Mouse (Mus musculus) midbrain, embryonic 16.5 days (tissue): Measurements from ENCODE around the gene Olfr97. TPM values are rescaled to one million over a fixed set of nuclear protein-coding genes. Genes with fewer than 3 reads are reported as not detected.

ENCODE experiments used
- ATAC-seq: fragments of 200-750 bp; cut with Nextera tagmentation; 2 replicates; pipeline ENCODE4 v1.8.0; 2017; ENCODE audit warnings: moderate TSS enrichment
- H3K27ac ChIP-seq: fragments of 300-500 bp; sonication (generic); 2 replicates; pipeline ENCODE4 v1.5.1; 2014; ENCODE audit warnings: mild to moderate bottlenecking, low read length, mixed read lengths
- H3K27me3 ChIP-seq: fragments of 300-500 bp; sonication (generic); 2 replicates; pipeline ENCODE4 v1.6.1; 2014; ENCODE audit warnings: low read depth, low read length, mixed read lengths; ENCODE audit not compliant: control insufficient read depth, insufficient read depth
- H3K36me3 ChIP-seq: fragments of 300-500 bp; sonication (generic); 2 replicates; pipeline ENCODE4 v1.6.1; 2014; ENCODE audit warnings: mild to moderate bottlenecking, low read length, moderate library complexity, mixed read lengths; ENCODE audit not compliant: control insufficient read depth, insufficient read depth
- H3K4me1 ChIP-seq: fragments of 300-500 bp; sonication (generic); 2 replicates; pipeline ENCODE4 v1.6.1; 2014; ENCODE audit warnings: mild to moderate bottlenecking, low read length, mixed read lengths; ENCODE audit not compliant: control insufficient read depth, insufficient read depth
- H3K4me2 ChIP-seq: fragments of 300-500 bp; sonication (generic); 2 replicates; pipeline ENCODE4 v1.6.1; 2014; ENCODE audit warnings: mild to moderate bottlenecking, low read length, mixed read lengths
- H3K4me3 ChIP-seq: fragments of 300-500 bp; sonication (generic); 2 replicates; pipeline ENCODE4 v1.5.1; 2014; ENCODE audit warnings: low read depth, mild to moderate bottlenecking, low read length, moderate library complexity, mixed read lengths
- H3K9ac ChIP-seq: fragments of 300-500 bp; sonication (generic); 2 replicates; pipeline ENCODE4 v1.6.1; 2014; ENCODE audit warnings: low read depth, low read length, mixed read lengths
- H3K9me3 ChIP-seq: fragments of 300-500 bp; sonication (generic); replicated peaks from 2 replicates; pipeline ENCODE4 v1.6.1; 2014; ENCODE audit warnings: mild to moderate bottlenecking, low read length, mixed read lengths; ENCODE audit not compliant: control insufficient read depth, poor library complexity, severe bottlenecking
- WGBS: fragments of 180-500 bp; shearing (Covaris S2); extraction: QIAGEN DNeasy Blood & Tissue Kit; methylation state at CpG from one replicate; pipeline ENCODE4 v1.1.7; 2014; 5-methylcytosine and 5-hydroxymethylcytosine counted together
- polyA plus RNA-seq: library from polyadenylated mRNA; unstranded; fragments of >200 nt; fragmentation: Nextera tagmentation; extraction: Ambion mirVana; gene quantifications from 2 replicates; pipeline ENCODE4 v1.2.1, GENCODE M21; 2015

Olfr97 gene
- polyA plus RNA-seq, 1 experiment from 2014 or later: not detected

GRCm38 (mm10) chr17:37203206-37203916 is 33.8 kb downstream of the Olfr97 start:
- H3K36me3 ChIP-seq: no peaks in the 10 kb centered on the region
- H3K27me3 ChIP-seq: peaks cover under 1% of the 10 kb centered on the region; the same call in 1 of the 2 replicates
- H3K9ac ChIP-seq: no peak overlapping the region
- under 1% methylated on average over 4 of the region's 4 CpGs for WGBS
- ATAC-seq: peak; percentile 88
- H3K27ac ChIP-seq: no peak overlapping the region
- H3K9me3 ChIP-seq: no peaks in the 10 kb centered on the region
- no peak overlapping the region for H3K4me3 ChIP-seq
- no peak overlapping the region for H3K4me2 ChIP-seq
- no peaks in the 10 kb centered on the region for H3K4me1 ChIP-seq

- H3K27ac ChIP-seq: no peak within 1 kb of the TSS
- peaks cover 3% of the 10 kb centered on the region; the same call in 1 of the 2 replicates for H3K27me3 ChIP-seq
- no peak for ATAC-seq
- 81% methylated on average over 2 of the region's 2 CpGs for WGBS
- H3K4me2 ChIP-seq: no peak within 1 kb of the TSS
- no peaks in the 10 kb centered on the region for H3K9me3 ChIP-seq
- H3K4me1 ChIP-seq: peaks cover 14% of the 10 kb centered on the region
- no peak within 1 kb of the TSS for H3K4me3 ChIP-seq
- H3K36me3 ChIP-seq: no peaks in the 10 kb centered on the region
- no peak within 1 kb of the TSS for H3K9ac ChIP-seq
Measured at GRCm38 (mm10) chr17:37200894-37201293, 36.2 kb downstream of the Olfr97 start, which contains the start of gene Olfr94. TSS of gene Olfr94 (minus strand) at chr17:37200994.

- Histone ChIP-seq H3K27me3 (peaks cover 3% of the 10 kb centered on the region; the same call in 1 of the 2 replicates), H3K4me3 (peak overlapping the region; percentile 72), H3K27ac (peak overlapping the region; percentile 84), H3K36me3 (no peaks in the 10 kb centered on the region), H3K4me2 (peak overlapping the region; percentile 65), H3K9me3 (no peaks in the 10 kb centered on the region), H3K4me1 (peaks cover 14% of the 10 kb centered on the region), H3K9ac (peak overlapping the region; percentile 85)
- ATAC-seq: peak; percentile 94
- WGBS: under 1% methylated on average over 77 of the region's 77 CpGs
Measured at GRCm38 (mm10) chr17:37196845-37197724, 40.0 kb downstream of the Olfr97 start.

GRCm38 (mm10) chr17:37194782-37195181 is 42.3 kb downstream of the Olfr97 start:
- H3K9ac ChIP-seq: no peak overlapping the region
- no peak overlapping the region for H3K4me3 ChIP-seq
- 91% methylated on average over 5 of the region's 5 CpGs for WGBS
- no peak for ATAC-seq
- peaks cover 14% of the 10 kb centered on the region for H3K4me1 ChIP-seq
- no peaks in the 10 kb centered on the region for H3K36me3 ChIP-seq
- no peak overlapping the region for H3K27ac ChIP-seq
- H3K9me3 ChIP-seq: no peaks in the 10 kb centered on the region
- H3K27me3 ChIP-seq: peaks cover 3% of the 10 kb centered on the region; the same call in 1 of the 2 replicates
- no peak overlapping the region for H3K4me2 ChIP-seq

GRCm38 (mm10) chr17:37193656-37194055 is 43.5 kb downstream of the Olfr97 start, which contains the start of gene Ubd:
TSS of gene Ubd (plus strand) at chr17:37193892.
- Histone ChIP-seq H3K9me3 (no peaks in the 10 kb centered on the region), H3K27me3 (0 out of 2 replicates have a peak, but pooled peaks cover 3% of the 10 kb centered on the region), H3K27ac (no peak within 1 kb of the TSS), H3K4me1 (peaks cover 14% of the 10 kb centered on the region), H3K9ac (no peak within 1 kb of the TSS), H3K36me3 (no peaks in the 10 kb centered on the region), H3K4me2 (no peak within 1 kb of the TSS), H3K4me3 (no peak within 1 kb of the TSS)
- 88% methylated on average over 2 of the region's 2 CpGs for WGBS
- no peak for ATAC-seq

- Histone ChIP-seq H3K4me3 (no peak overlapping the region), H3K9ac (no peak overlapping the region), H3K27me3 (no peaks in the 10 kb centered on the region), H3K36me3 (no peaks in the 10 kb centered on the region), H3K4me1 (peaks cover 12% of the 10 kb centered on the region), H3K9me3 (no peaks in the 10 kb centered on the region), H3K4me2 (no peak overlapping the region), H3K27ac (no peak overlapping the region)
- ATAC-seq: no peak
Measured at GRCm38 (mm10) chr17:37193032-37193431, 44.1 kb downstream of the Olfr97 start.

GRCm38 (mm10) chr17:37190711-37191110 is 46.4 kb downstream of the Olfr97 start:
- H3K4me1 ChIP-seq: no peaks in the 10 kb centered on the region
- no peak overlapping the region for H3K4me2 ChIP-seq
- no peak for ATAC-seq
- H3K9me3 ChIP-seq: no peaks in the 10 kb centered on the region
- H3K36me3 ChIP-seq: no peaks in the 10 kb centered on the region
- 32% methylated on average over 2 of the region's 2 CpGs for WGBS
- no peaks in the 10 kb centered on the region for H3K27me3 ChIP-seq
- no peak overlapping the region for H3K9ac ChIP-seq
- H3K4me3 ChIP-seq: no peak overlapping the region
- H3K27ac ChIP-seq: no peak overlapping the region

GRCm38 (mm10) chr17:37185474-37185873 is 51.7 kb downstream of the Olfr97 start:
- no peak overlapping the region for H3K9ac ChIP-seq
- no peaks in the 10 kb centered on the region for H3K9me3 ChIP-seq
- no peaks in the 10 kb centered on the region for H3K4me1 ChIP-seq
- H3K27ac ChIP-seq: no peak overlapping the region
- ATAC-seq: no peak
- 61% methylated on average over 6 of the region's 6 CpGs for WGBS
- H3K27me3 ChIP-seq: no peaks in the 10 kb centered on the region
- H3K36me3 ChIP-seq: no peaks in the 10 kb centered on the region
- H3K4me3 ChIP-seq: no peak overlapping the region
- no peak overlapping the region for H3K4me2 ChIP-seq
